Mouse (Mus musculus) heart, postnatal 36 days (tissue): Measurements from ENCODE around the gene Pcna. TPM values are rescaled to one million over a fixed set of nuclear protein-coding genes. Genes with fewer than 3 reads are reported as not detected.
A peak's percentile ranks its signal among the peaks of the same experiment; 100 is the strongest.

Experiments
- DNase-seq, 2 experiments: peaks; one replicate each; pipeline ENCODE4 v3.0.0; 2021 to 2022
- intact Hi-C: fragments of 180-260 bp; cut with DNase I; formaldehyde crosslinking; loops from one replicate; pipeline ENCODE4 v1.15.1; 2025
- total RNA-seq, 2 experiments: library from RNA; stranded (reverse); gene quantifications; 2 replicates each; pipeline ENCODE4 v1.2.3; 2021

Pcna gene
- total RNA-seq, 2 experiments from 2014 or later: 35.1 to 43.6 TPM

- intact Hi-C loops: loop anchor here (2.0 kb wide), 1 partner anchor 15 kb away; no protein-coding TSS in a partner anchor
- no peak for DNase-seq
Measured at GRCm38 (mm10) chr2:132279336-132279882, 26.3 kb upstream of the Pcna start.

- intact Hi-C loops: loop anchor here (2.0 kb wide), 1 partner anchor 14 kb away; no protein-coding TSS in a partner anchor
- DNase-seq: no peak
Measured at GRCm38 (mm10) chr2:132278273-132278853, 25.2 kb upstream of the Pcna start.

- no peak for DNase-seq
Measured at GRCm38 (mm10) chr2:132276249-132276648, 23.1 kb upstream of the Pcna start.

GRCm38 (mm10) chr2:132275527-132275926, 22.4 kb upstream of the Pcna start:
- no peak for DNase-seq
- intact Hi-C loops: no loop called here

More at GRCm38 (mm10) chr2:132276249-132276648, 23.1 kb upstream of the Pcna start:
- intact Hi-C loops: no loop called here

- DNase-seq: no peak
- intact Hi-C loops: no loop called here
Measured at GRCm38 (mm10) chr2:132272694-132273389, 19.7 kb upstream of the Pcna start.

GRCm38 (mm10) chr2:132270331-132270951, 17.3 kb upstream of the Pcna start:
- DNase-seq: no peak
- intact Hi-C loops: loop anchor here (2.0 kb wide), 1 partner anchor 14 kb away; no protein-coding TSS in a partner anchor

- DNase-seq: no peak
- intact Hi-C loops: loop anchor here (10.0 kb wide), 1 partner anchor 446 kb away; no protein-coding TSS in a partner anchor
Measured at GRCm38 (mm10) chr2:132269217-132269616, 16.1 kb upstream of the Pcna start.

- intact Hi-C loops: loop anchor here (10.0 kb wide), 1 partner anchor 449 kb away; no protein-coding TSS in a partner anchor
- DNase-seq: no peak
Measured at GRCm38 (mm10) chr2:132266086-132266485, 13.0 kb upstream of the Pcna start.

- intact Hi-C loops: loop anchor here (2.0 to 10.0 kb wide), 2 partner anchors 14 to 450 kb away; no protein-coding TSS in a partner anchor
Measured at GRCm38 (mm10) chr2:132265196-132265595, 12.1 kb upstream of the Pcna start.

GRCm38 (mm10) chr2:132264266-132264710, 11.2 kb upstream of the Pcna start:
- no peak for DNase-seq
- intact Hi-C loops: loop anchor here (2.0 to 10.0 kb wide), 3 partner anchors 15 to 451 kb away; partner anchors contain the start of gene Prokr2

More at GRCm38 (mm10) chr2:132265196-132265595, 12.1 kb upstream of the Pcna start:
- no peak for DNase-seq

GRCm38 (mm10) chr2:132263421-132264265, 10.5 kb upstream of the Pcna start:
- peak in 1 of 2 experiments; percentile 47 for DNase-seq
- intact Hi-C loops: loop anchor here (2.0 to 10.0 kb wide), 6 partner anchors 15 to 451 kb away; partner anchors contain the start of gene Prokr2

- intact Hi-C loops: loop anchor here (2.0 to 10.0 kb wide), 5 partner anchors 44 to 452 kb away; partner anchors contain the start of gene Prokr2
- peak; percentile 98 to 99 for DNase-seq
Measured at GRCm38 (mm10) chr2:132262879-132263398, 9.8 kb upstream of the Pcna start, which contains the start of gene Cds2. Gene Cds2 (plus strand): TSS chr2:132263148.

- intact Hi-C loops: loop anchor here (2.0 to 10.0 kb wide), 5 partner anchors 45 to 453 kb away; partner anchors contain the start of gene Prokr2
- DNase-seq: no peak
Measured at GRCm38 (mm10) chr2:132262175-132262574, 9.1 kb upstream of the Pcna start.

- intact Hi-C loops: loop anchor here (5.0 to 10.0 kb wide), 2 partner anchors 127 to 454 kb away; partner anchors contain the start of gene Prokr2
- no peak for DNase-seq
Measured at GRCm38 (mm10) chr2:132260601-132261000, 7.5 kb upstream of the Pcna start.

GRCm38 (mm10) chr2:132257350-132258068, 4.4 kb upstream of the Pcna start:
- intact Hi-C loops: no loop called here
- DNase-seq: no peak

GRCm38 (mm10) chr2:132253603-132254002, 489 bp upstream of the Pcna start:
- intact Hi-C loops: no loop called here

GRCm38 (mm10) chr2:132251911-132252310, 1.2 kb downstream of the Pcna start:
- no peak for DNase-seq
- intact Hi-C loops: no loop called here

More at GRCm38 (mm10) chr2:132253603-132254002, 489 bp upstream of the Pcna start:
- no peak for DNase-seq
